Mouse (Mus musculus): ENCODE measurements around the gene AF067061.
"Not testable (repeated sequence)": the region's sequence is repeated elsewhere in the genome, so short reads cannot be mapped to it uniquely, and the experiment has no call there.

AF067061 gene

DNA sequence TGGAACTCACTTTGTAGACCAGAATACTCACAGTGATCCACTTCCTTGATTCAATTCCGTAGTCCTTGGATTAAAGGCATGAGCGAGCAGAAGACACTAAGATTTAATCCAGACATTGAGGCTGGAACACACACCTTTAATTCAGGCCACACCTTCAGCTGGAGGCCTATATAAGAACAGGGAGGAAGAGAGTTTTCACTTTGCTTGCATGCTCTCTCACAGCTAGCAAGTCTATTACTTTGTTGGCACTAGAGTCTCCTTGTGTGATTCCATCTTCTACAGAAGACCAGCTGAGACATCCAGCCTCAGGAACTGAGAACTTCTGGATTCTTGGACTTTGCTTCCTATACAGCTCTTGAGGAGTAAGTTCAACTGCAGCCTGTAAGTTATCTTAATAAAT, at the start of gene AF067061:
AF067061 (plus strand) TSS at position 245 of the 400 bp plus-strand sequence.
- not testable (repeated sequence) for DNase-seq

DNA sequence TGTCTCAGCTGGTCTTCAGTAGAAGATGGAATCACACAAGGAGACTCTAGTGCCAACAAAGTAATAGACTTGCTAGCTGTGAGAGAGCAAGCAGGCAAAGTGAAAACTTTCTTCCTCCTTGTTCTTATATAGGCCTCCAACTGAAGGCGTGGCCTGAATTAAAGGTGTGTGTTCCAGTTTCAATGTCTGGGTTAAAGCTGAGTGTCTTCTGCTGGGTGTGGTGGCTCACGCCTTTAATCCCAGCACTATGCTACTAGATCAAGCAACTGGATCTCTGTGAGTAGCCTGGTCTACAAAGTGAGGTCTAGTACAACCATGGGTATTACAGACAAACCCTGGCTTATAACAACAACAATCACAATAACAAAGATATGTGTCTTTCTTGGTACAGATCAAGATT, 47.1 kb upstream of the AF067061 start, which contains the start of gene Gm21762:
Gm21762 (minus strand) TSS at position 101 of the 400 bp plus-strand sequence.
- not testable (repeated sequence) for DNase-seq

DNA sequence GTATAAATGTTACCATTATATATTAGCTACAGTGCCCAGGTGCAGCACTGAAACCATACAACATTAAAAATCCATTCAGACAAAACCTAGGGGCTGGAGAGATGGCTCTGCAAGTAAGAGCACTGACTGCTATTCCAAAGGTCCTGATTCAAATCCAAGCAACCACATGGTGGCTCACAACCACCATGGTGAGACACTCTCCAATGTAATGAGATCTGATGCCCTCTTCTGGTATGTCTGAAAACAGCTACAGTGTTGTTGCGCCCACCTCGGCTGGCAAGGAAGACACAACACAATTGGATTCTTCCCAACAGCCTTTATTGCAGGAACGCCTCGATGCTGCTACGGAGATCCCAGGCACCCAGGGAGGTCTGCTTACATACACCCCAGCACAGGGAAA, 42.0 kb upstream of the AF067061 start:
- peak; percentile 2 to 7 for DNase-seq

DNA sequence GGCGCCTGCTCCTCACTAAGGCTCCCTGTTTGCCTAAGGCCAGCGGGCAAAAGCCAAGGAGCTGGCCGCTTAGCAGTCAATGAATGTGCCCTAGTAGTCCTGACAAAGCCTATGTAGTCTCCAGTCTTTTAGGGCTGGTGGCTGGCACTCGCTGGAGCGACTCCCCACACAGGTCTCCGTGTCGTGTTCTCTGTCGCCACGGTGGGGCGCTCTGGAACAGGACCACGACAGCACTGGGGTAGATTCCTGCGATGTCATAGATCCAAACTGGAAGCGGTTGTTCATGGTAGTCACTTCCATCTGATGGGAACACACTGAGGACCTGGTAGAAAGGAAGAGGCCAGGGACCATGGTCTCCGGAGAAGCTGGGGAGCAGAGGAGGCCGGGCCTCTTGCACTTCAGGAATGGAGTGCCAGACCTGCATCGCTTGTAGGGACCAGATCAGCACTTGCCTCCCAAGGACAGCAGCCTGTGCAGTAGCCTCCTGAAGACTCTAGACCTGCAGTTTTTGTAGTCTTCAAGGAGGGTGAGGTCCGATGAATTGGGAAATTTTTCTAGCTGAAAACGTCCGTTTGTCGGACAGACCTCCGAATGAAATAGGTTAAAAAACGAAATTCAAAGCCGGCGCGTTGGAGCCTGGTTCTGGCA, 39.8 kb upstream of the AF067061 start:
- DNase-seq = not testable (repeated sequence)

DNA sequence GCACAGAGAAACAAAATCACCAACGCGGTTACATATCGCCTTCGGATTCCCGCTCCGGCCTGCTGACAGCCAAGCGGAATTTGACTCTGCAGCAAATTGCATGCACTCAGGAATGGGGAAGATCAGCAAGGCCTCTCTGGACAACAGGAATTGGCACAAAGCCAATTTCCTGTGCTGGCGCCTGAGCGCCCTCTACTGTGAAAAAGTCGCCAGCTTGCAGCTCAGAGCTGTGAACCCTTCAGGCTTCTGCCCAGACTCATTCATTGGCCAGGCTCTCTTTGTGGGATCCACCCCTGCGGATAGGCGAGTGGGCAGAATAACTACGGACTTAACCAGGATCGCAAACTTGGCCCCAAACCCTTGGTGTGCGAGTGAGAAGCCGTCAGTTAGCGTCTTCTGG, 31.1 kb upstream of the AF067061 start:
- DNase-seq = not testable (repeated sequence)

DNA sequence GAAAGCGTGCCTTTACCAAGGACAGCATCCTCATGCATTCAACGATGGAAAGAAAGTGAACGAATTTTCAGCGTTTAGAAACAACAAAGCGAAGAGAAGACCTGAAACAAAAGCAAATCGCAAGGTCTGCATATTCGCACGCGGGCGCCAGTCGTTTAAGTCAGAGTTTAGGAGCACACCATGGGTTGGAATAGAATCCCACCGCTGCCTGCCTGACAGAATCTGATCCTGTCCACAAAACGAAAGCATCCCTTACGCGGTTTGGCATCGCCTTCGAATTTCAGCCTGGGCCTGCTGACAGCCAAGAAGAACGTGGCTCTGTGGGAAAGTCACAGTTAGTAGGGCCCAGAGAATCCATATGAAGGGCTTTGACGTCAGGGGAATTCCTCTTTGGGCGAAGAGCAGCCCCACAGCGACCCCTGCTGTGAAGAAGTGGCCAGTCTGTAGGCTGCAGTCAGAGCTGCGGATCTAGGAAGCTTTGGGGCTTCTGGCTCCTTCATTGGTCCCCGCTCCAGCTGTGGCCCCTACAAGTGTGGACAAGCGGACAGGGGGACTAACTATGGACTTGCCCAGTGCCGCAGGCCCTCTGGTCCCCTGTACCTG, 30.4 kb upstream of the AF067061 start:
- DNase-seq = peak; percentile 26 to 27

DNA sequence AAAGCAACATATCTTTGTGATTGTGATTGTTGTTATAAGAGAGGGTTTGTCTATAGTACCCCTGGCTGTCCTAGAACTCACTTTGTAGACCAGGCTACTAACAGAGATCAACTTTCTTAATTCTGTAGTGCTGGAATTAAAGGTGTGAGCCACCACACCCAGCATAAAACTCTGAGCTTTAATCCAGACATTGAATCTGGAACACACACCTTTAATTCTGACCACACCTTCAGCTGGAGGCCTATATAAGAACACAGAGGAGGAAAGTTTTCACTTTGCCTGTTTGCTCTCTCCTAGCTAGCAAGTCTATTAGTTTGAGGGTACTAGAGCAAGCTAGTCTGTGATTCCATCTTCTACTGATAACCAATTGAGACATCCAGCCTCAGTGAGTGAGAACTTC, 24.1 kb upstream of the AF067061 start, which contains the start of gene Gm21731:
Gm21731 (plus strand) TSS at position 301 of the 400 bp plus-strand sequence.
- DNase-seq = not testable (repeated sequence)

DNA sequence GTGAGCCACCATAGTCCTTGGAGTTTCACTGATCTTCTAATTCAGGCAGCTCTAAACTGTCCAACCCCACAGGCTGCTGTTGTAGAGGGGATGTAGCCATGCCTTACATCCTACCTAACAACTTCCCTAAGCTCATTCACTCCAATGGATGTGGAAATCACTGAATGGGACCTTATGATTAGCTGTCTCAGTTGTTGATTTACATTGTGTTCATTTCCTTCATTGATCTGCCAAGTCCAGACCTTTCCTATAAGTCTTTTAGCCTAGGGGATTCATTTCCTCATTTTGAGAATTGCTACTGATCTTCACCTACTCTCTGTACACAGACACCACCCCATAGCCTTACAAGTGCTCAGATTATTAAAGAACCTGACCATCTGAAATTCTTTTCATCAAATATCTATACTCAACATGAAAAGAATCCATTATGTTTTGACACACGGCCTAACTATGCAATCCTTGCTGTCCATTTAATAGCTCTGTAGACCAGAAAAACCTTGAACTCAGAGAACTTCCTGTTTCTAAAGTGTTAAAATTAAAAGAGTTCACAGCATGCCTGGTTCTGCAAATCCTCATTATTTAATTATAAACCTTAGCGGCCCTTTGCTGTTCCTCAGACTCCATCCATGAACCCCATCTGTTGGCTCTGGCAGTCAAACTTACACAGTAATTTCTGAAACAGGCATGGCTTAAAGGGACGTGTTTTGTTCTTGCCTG, 11.5 kb upstream of the AF067061 start:
- not testable (repeated sequence) for DNase-seq

DNA sequence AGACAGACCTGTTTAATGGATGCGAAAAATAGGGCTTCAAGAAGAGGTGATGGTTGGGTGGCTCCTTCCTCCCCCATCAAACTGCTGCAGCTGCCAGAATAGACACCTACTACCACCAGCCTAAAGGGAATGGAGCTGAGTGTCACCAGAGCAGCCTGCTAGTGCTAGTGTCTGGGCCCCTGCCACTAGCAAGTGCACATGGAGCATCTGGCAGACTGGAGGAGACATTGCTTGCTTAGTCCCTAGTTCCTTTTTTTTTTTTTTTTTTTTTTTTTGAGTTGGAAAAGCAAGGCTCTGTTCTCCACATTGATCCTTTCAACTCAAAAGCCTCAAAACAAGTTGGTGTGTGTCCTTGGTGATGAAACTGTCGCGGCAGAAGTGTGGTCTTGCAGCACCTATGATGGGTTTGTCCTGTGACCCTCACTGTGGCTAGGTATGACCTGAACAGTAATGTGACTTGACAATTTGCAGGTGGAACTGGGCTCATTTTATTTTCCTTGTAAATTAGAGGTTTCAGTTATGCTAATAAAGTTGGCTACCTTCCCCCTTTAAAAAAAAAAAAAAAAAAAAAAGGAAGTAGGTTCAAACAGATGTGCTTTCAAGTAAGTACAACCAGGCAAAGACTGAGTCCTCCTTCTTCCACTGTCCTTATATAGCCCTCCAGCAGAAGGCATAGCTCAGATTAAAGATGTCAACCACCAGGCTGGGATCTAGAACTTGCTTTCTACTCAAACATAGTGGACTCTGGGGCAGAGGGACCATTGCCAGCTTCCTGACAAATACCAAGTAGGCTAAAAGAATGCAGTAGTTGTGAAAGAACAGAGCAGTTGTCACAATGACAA, 3.9 kb upstream of the AF067061 start:
- DNase-seq = peak; percentile 11 to 42

DNA sequence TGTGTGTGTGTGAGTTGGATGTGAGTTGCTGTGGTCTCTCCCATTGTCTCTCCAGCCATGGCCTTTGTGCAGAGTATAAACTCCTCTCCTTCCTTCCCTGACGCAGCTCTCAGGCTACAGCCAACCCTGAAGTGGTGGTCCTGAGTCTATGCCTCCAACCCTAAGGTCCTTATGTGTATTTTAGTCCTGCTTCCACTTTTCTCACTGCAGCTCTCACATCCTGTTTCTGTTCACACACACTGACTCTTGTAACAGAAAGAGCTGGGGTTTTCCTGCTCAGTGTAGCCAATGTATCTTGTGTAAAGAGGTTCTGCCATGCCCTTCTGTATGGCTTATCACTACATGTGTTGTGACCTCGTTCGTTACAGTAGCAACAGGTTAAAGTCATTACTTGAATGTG, 3.2 kb upstream of the AF067061 start:
- peak in 1 of 2 experiments; percentile 33 for DNase-seq

DNA sequence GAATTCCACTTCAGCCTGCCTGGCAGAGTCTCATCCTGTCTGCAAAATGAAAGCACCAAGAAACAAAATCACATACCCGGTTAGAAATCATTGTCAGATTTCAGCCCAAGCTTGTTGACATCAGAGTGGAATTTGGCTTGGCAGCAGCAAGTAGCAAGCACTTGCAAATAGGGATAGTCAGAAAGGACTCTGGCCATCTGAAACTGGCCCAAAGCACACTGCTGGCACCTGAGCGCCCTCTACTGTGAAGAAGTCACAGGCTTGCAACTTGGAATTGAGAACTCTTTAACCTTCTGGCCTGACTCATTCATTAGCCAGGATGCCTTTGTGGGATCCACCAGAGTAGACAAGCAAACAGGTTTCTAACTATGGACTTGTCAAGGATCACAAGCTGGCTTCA, 14.9 kb downstream of the AF067061 start:
- not testable (repeated sequence) for DNase-seq

DNA sequence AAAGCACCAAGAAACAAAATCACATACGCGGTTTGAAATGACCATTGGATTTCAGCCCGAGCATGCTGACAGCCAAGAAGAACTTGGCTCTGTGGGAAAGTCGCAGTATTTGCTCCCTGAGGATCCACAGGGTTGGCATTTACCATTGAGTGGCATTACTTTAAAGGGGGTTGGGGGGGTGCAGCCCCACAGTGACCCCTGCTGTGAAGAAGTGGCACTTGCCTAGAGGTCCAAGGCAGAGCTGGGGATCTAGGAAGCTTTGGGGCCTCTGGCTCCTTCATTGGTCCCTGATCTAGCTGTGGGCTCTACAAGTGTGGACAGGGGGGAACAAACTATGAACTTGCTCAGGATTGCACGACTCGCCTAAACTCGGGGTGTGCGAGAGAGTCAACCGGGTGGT, 15.9 kb downstream of the AF067061 start:
- DNase-seq = no peak

DNA sequence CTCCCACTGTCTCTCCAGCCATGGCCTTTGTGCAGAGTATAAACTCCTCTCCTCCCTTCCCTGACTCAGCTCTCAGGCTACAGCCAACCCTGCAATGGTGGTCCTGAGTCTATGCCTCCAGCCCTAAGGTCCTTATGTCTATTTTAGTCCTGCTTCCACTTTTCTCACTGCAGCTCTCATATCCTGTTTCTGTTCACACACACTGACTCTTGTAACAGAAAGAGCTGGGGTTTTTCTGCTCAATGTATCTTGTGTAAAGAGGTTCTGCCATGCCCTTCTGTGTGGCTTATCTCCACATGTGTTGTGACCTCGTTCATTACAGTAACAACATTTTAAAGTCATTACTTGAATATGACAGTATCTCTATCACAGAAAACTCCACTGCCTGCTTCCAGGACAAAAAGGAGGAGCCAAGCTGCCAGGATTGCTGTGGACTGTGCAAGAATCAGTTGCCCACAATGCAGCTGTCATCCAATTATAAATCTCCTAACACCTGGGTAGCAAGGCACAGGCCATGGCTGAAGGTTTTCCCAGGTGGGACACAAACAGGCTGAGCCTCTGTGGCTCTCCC, 36.5 kb downstream of the AF067061 start:
- peak in 1 of 2 experiments; percentile 10 for DNase-seq

DNA sequence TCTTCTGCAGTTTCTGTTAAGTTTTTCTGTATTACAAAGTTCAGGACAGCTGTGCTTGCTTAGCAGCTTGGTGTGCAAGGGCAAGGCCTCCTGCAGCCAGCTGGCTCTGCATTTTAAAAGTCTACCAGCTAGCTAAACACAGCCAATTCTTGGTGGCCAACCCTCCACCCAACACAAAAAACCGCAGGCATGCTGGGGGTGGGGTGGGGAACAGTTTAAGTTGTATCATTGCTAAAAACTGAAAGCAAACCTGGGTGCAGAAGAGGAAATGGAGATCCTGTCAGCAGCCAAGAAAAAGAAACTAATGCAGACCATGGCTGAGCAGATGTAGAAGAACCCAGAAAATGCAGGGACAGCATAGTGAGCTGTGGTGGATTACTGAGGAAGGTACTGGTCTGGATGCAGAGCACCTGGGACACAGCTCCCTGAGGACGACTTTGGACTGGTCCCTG, 37.1 kb downstream of the AF067061 start, which contains the start of gene BC147527:
BC147527 (plus strand) TSS at position 402 of the 452 bp plus-strand sequence.
- DNase-seq = peak; percentile 30 to 33

DNA sequence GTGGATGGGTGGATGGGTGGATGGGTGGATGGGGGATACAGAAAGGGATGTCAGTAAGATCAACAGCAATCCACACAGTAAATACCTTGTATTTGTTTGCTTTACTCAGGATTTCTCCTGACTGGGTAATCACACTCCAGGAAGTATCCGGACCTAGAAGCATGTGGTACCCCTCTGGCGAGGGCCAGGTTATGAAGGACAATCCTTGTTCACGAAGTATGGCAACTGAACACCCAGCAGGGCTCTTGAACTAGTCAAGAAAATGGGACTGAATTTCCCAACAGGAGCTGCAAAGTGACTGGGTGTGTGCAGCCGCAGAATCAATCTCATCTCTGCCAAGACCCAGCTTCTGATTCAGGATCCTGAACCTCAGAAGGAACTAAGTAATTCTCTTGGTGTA, 37.9 kb downstream of the AF067061 start:
- no peak for DNase-seq

DNA sequence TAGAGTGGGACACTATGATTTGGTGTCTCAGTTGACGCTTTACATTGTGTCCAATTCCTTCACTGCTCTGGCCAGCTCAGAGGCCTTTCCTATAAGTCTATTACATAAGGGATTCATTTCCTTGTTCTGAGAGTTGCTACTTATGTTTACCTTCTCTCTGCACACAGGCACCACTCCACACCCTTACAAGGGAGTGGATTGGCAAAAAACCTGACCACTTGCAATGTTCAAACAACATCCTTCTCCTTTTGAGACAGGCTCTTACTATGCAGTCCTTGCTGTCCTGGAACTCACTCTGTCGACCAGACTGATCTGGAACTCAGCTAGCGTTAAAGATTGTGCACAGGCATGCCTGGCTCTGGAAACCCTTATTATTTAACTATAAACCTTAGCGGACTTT, 47.8 kb downstream of the AF067061 start:
- no peak for DNase-seq

DNA sequence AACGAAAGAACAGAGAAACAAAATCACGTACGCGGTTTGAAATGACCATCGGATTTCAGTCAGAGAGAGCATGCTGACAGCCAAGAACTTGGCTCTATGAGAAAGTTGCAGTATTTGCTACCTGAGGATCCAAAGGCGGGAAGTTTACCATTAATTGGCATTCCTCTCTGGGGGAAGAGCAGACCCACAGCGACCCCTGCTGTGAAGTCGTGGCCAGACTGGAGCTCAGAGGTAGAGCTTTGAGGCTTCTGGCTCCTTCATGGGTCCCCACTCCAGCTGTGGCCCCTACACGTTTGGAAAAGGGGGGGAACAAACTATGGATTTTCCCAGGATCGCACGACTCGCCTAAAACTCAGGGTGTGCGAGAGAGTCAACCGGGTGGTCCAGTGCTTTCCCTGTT, 50.7 kb downstream of the AF067061 start:
- DNase-seq = peak; percentile 52 to 53
